Comparison of ENCODE assay signal across 8 mouse cellular contexts in the genomic region with DNA sequence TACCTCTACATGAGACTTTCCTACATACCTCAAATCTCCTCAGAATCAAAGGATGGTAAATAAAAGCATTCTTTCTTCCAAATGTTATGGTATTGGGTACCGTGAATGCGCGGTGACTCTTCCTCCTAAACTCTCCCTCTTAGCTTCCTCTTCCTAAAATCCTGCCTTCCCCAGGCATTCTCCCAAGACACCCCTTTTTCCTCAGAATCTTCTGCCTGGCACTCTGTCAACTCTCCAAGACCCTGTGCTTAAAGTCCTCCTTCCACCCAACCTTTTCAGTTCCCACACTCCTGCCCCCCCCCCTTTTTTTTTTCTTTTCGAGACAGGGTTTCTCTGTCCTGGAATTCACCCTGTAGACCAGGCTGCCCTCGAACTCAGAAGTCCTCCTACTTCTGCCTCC. TPM values are rescaled to one million over a fixed set of nuclear protein-coding genes. Genes with fewer than 3 reads are reported as not detected.
DNase-seq lines count a peak whose midpoint lies in the region; ATAC-seq and TF ChIP-seq lines count a peak whose summit lies in the region.
"Had no signal": no experiment of that assay in that cellular context is flagged by ENCODE, and none has a peak within 500 bp of the region (broad histone marks: within the 10 kb centered on the region; RNA-seq: fewer than 3 reads in every experiment).

No protein-coding gene starts in this region.

- no peak for ATAC-seq in intestine, embryonic 15.5 days
- ATAC-seq in neural tube, embryonic 12.5 days (ENCODE audit: low FRiP score, low read depth): no peak

- WGBS in forebrain, embryonic 10.5 days: 3% methylated on average over 5 of the region's 5 CpGs
- WGBS in intestine, embryonic 15.5 days: 4% methylated on average over 5 of the region's 5 CpGs
- WGBS in neural tube, embryonic 12.5 days: 5% methylated on average over 5 of the region's 5 CpGs

- H3K9ac ChIP-seq in intestine, embryonic 15.5 days: no peak overlapping the region
- H3K9ac ChIP-seq in neural tube, embryonic 12.5 days: 0 out of 2 replicates have a peak overlapping the region, but pooled peaks have one; percentile 17

- peak overlapping the region; percentile 80 for H3K27ac ChIP-seq in layer of hippocampus, adult 2 months
- H3K27ac ChIP-seq in forebrain, embryonic 10.5 days: peak overlapping the region; percentile 100
- no peak overlapping the region for H3K27ac ChIP-seq in intestine, embryonic 15.5 days
- no peak overlapping the region for H3K27ac ChIP-seq in neural tube, embryonic 12.5 days

- peak overlapping the region; percentile 62 for H3K4me2 ChIP-seq in intestine, embryonic 15.5 days (replicated peaks)
- peak overlapping the region; percentile 60 for H3K4me2 ChIP-seq in neural tube, embryonic 12.5 days (replicated peaks)

- DNase-seq in layer of hippocampus, adult 2 months (ENCODE audit: low spot score in 2 of 2): no peak
- DNase-seq in layer of hippocampus, adult 9-10 months (ENCODE audit: low spot score): no peak
- no peak for DNase-seq in forebrain, embryonic 10.5 days (ENCODE audit: extremely low spot score, low spot score)
- DNase-seq in embryo, embryonic 10 days (ENCODE audit: low spot score): no peak
- DNase-seq in embryo, embryonic 11 days: no peak

- H3K4me3 ChIP-seq in layer of hippocampus, adult 2 months: peak overlapping the region; percentile 57
- H3K4me3 ChIP-seq in forebrain, embryonic 10.5 days: peak overlapping the region; percentile 93
- H3K4me3 ChIP-seq in intestine, embryonic 15.5 days (replicated peaks): peak overlapping the region; percentile 27
- H3K4me3 ChIP-seq in neural tube, embryonic 12.5 days: peak overlapping the region; percentile 25

- H3K4me1 ChIP-seq in forebrain, embryonic 10.5 days: peaks cover 37% of the 10 kb centered on the region
- H3K4me1 ChIP-seq in intestine, embryonic 15.5 days (replicated peaks): peaks cover 27% of the 10 kb centered on the region
- H3K4me1 ChIP-seq in neural tube, embryonic 12.5 days: peaks cover 26% of the 10 kb centered on the region

- TF ChIP-seq CTCF in layer of hippocampus, adult 2 months (conservative IDR thresholded peaks at IDR 0.05): no peak

- H3K27me3 ChIP-seq in forebrain, embryonic 10.5 days (ENCODE audit: poor library complexity, severe bottlenecking): peaks cover 24% of the 10 kb centered on the region
- no peaks in the 10 kb centered on the region for H3K27me3 ChIP-seq in intestine, embryonic 15.5 days (replicated peaks)
- H3K27me3 ChIP-seq in neural tube, embryonic 12.5 days (replicated peaks): peaks cover 8% of the 10 kb centered on the region

- H3K36me3 ChIP-seq in forebrain, embryonic 10.5 days (replicated peaks): peaks cover 32% of the 10 kb centered on the region
- peaks cover 30% of the 10 kb centered on the region for H3K36me3 ChIP-seq in intestine, embryonic 15.5 days
- H3K36me3 ChIP-seq in neural tube, embryonic 12.5 days: peaks cover 31% of the 10 kb centered on the region

- H3K9me3 ChIP-seq in forebrain, embryonic 10.5 days: no peaks in the 10 kb centered on the region; the same call in 1 of the 2 replicates
- no peaks in the 10 kb centered on the region for H3K9me3 ChIP-seq in intestine, embryonic 15.5 days
- no peaks in the 10 kb centered on the region for H3K9me3 ChIP-seq in neural tube, embryonic 12.5 days

RNA-seq across cellular contexts. Expression of a gene that starts 0.5 kb away (rescaled TPM):
- 100 to 1,000 TPM; 144 to 149 TPM for total RNA-seq in layer of hippocampus, adult 2 months (2021)
- 132 and 136 TPM in 2 replicates for polyA plus RNA-seq in forebrain, embryonic 10.5 days (2016; fragmentation: Nextera tagmentation; extraction: Ambion mirVana)
- 89.0 and 92.0 TPM in 2 replicates for polyA plus RNA-seq in intestine, embryonic 15.5 days (2015; fragmentation: Nextera tagmentation; extraction: Ambion mirVana)
- 305 and 308 TPM in 2 replicates for polyA plus RNA-seq in neural tube, embryonic 12.5 days (2016; fragmentation: Nextera tagmentation; extraction: Ambion mirVana)

RNA-seq across cellular contexts. Expression of a gene that starts 9.7 kb away (rescaled TPM):
- 1 to 10 TPM; 1.6 to 1.9 TPM for total RNA-seq in layer of hippocampus, adult 2 months (2021)
- 0.76 and 0.78 TPM in 2 replicates for polyA plus RNA-seq in forebrain, embryonic 10.5 days (2016; fragmentation: Nextera tagmentation; extraction: Ambion mirVana)
- polyA plus RNA-seq in intestine, embryonic 15.5 days (2015; fragmentation: Nextera tagmentation; extraction: Ambion mirVana): 0.88 and 1.0 TPM in 2 replicates
- polyA plus RNA-seq in neural tube, embryonic 12.5 days (2016; fragmentation: Nextera tagmentation; extraction: Ambion mirVana): 0.86 and 0.87 TPM in 2 replicates

RNA-seq across cellular contexts. Expression of a gene that starts 15.9 kb away (rescaled TPM):
- total RNA-seq in layer of hippocampus, adult 2 months (2021): 10 to 100 TPM; 20.5 to 22.7 TPM
- 132 and 137 TPM in 2 replicates for polyA plus RNA-seq in forebrain, embryonic 10.5 days (2016; fragmentation: Nextera tagmentation; extraction: Ambion mirVana)
- polyA plus RNA-seq in intestine, embryonic 15.5 days (2015; fragmentation: Nextera tagmentation; extraction: Ambion mirVana): 67.1 and 71.3 TPM in 2 replicates
- polyA plus RNA-seq in neural tube, embryonic 12.5 days (2016; fragmentation: Nextera tagmentation; extraction: Ambion mirVana): 48.3 and 50.7 TPM in 2 replicates

RNA-seq across cellular contexts. Expression of a gene that starts 30.4 kb away (rescaled TPM):
- total RNA-seq in layer of hippocampus, adult 2 months (2021): 1 to 10 TPM; 7.1 to 9.7 TPM
- polyA plus RNA-seq in forebrain, embryonic 10.5 days (2016; fragmentation: Nextera tagmentation; extraction: Ambion mirVana): 1.6 and 2.3 TPM in 2 replicates
- polyA plus RNA-seq in intestine, embryonic 15.5 days (2015; fragmentation: Nextera tagmentation; extraction: Ambion mirVana): 2.8 and 2.9 TPM in 2 replicates
- 2.1 and 2.4 TPM in 2 replicates for polyA plus RNA-seq in neural tube, embryonic 12.5 days (2016; fragmentation: Nextera tagmentation; extraction: Ambion mirVana)
- total RNA-seq: neutrophil, adult 5-6 weeks had no signal

RNA-seq across cellular contexts. Expression of a gene that starts 31.3 kb away (rescaled TPM):
- total RNA-seq in layer of hippocampus, adult 2 months (2021): 100 to 1,000 TPM; 302 to 329 TPM
- 1.7 and 2.7 TPM in 2 replicates for polyA plus RNA-seq in forebrain, embryonic 10.5 days (2016; fragmentation: Nextera tagmentation; extraction: Ambion mirVana)
- 0.43 and 0.90 TPM in 2 replicates for polyA plus RNA-seq in intestine, embryonic 15.5 days (2015; fragmentation: Nextera tagmentation; extraction: Ambion mirVana)
- polyA plus RNA-seq in neural tube, embryonic 12.5 days (2016; fragmentation: Nextera tagmentation; extraction: Ambion mirVana): 10.9 and 14.1 TPM in 2 replicates
- total RNA-seq: neutrophil, adult 5-6 weeks had no signal

Comparison
In these comparisons a context has a peak if more than half of its experiments do, and no peak if none do; other contexts are left out.
1. H3K27ac ChIP-seq: peak in layer of hippocampus, adult 2 months (single experiment) and forebrain, embryonic 10.5 days (single experiment); none in intestine, embryonic 15.5 days (single experiment) and neural tube, embryonic 12.5 days (single experiment).
2. H3K4me3 ChIP-seq: peak in every context shown above with its lines; median percentile 93 in forebrain, embryonic 10.5 days; 57 in layer of hippocampus, adult 2 months; 27 in intestine, embryonic 15.5 days; 25 in neural tube, embryonic 12.5 days.